Mouse (Mus musculus) stomach, embryonic 15.5 days (tissue): ENCODE measurements at regions not wholly inside any gene's neighbourhood (a gene's known extent, or its start where the extent isn't known, plus 50 kb on each side); places are given as distances from the start of the nearest gene placed in this dataset.

Experiments used
- ATAC-seq: fragments of 200-750 bp; cut with Nextera tagmentation; 2 replicates; pipeline ENCODE4 v1.8.0; 2017; ENCODE audit warnings: low read depth, moderate number of reproducible peaks, moderate TSS enrichment; ENCODE audit not compliant: insufficient read depth, low FRiP score
- H3K27ac ChIP-seq: fragments of 300-500 bp; sonication (generic); 2 replicates; pipeline ENCODE4 v1.5.1; 2015; ENCODE audit warnings: mild to moderate bottlenecking, inconsistent platforms
- H3K27me3 ChIP-seq: fragments of 300-500 bp; sonication (generic); replicated peaks from 2 replicates; pipeline ENCODE4 v1.6.1; 2015; ENCODE audit warnings: inconsistent platforms
- H3K36me3 ChIP-seq: fragments of 300-500 bp; sonication (generic); 2 replicates; pipeline ENCODE4 v1.6.1; 2015; ENCODE audit warnings: inconsistent platforms
- H3K4me1 ChIP-seq: fragments of 300-500 bp; sonication (generic); 2 replicates; pipeline ENCODE4 v1.6.1; 2015; ENCODE audit warnings: inconsistent platforms
- H3K4me2 ChIP-seq: fragments of 300-500 bp; sonication (generic); 2 replicates; pipeline ENCODE4 v1.6.1; 2015; ENCODE audit warnings: mild to moderate bottlenecking, inconsistent platforms
- H3K4me3 ChIP-seq: fragments of 300-500 bp; sonication (generic); replicated peaks from 2 replicates; pipeline ENCODE4 v1.5.1; 2015; ENCODE audit warnings: inconsistent platforms
- H3K9ac ChIP-seq: fragments of 300-500 bp; sonication (generic); 2 replicates; pipeline ENCODE4 v1.6.1; 2015; ENCODE audit warnings: inconsistent platforms
- H3K9me3 ChIP-seq: fragments of 300-500 bp; sonication (generic); 2 replicates; pipeline ENCODE4 v1.6.1; 2016; ENCODE audit warnings: inconsistent platforms
- WGBS: fragments of 180-500 bp; shearing (Covaris S2); methylation state at CpG from one replicate; pipeline ENCODE4 v1.1.7; 2015; 5-methylcytosine and 5-hydroxymethylcytosine counted together

DNA sequence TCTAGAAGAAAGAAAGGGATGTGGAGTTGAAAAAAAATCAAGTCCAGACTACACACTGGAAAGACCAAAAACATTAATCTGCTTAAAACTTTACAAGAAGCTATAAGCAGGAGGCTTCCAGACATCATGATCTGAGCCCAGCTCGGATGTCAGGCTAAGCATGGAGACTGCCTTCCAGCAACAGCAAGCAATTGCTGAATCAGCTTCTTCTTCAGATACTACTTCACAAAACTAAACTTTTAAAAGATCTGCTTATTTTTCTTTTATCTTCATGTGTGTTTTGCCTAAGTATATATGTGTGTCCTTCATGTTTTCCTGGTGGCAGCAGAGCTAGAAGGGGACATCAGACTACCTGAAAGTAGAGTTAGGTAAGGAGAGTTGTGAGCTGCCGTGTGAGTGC lies 266.6 kb upstream of the 4930412O13Rik start:
- no peak for ATAC-seq
- H3K27ac ChIP-seq: no peak overlapping the region
- no peaks in the 10 kb centered on the region for H3K36me3 ChIP-seq
- no peak overlapping the region for H3K4me3 ChIP-seq
- H3K9ac ChIP-seq: no peak overlapping the region
- H3K27me3 ChIP-seq: no peaks in the 10 kb centered on the region
- no peaks in the 10 kb centered on the region for H3K4me1 ChIP-seq
- no peak overlapping the region for H3K4me2 ChIP-seq
- no peaks in the 10 kb centered on the region for H3K9me3 ChIP-seq
- 74% methylated on average over 2 of the region's 2 CpGs for WGBS

DNA sequence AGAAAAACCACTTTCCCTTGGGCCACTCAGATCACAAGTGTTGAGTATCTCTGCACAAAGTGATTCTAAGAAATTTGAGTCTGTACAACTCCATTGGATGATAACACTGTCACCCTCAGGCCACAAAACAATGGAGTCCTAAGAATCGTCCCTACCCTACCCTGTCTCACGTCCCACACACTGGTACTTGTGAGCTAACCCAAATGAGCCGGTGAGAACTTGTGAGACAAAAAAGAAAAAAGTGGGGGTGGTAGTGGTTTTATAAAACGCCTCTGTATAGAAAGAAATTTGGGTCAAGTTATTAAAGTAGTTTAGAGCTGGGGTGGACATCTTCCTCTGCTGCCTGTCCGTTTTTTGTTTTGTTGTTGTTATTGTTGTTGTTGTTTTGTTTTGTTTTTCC lies 264.8 kb upstream of the 4930412O13Rik start:
- H3K27ac ChIP-seq: no peak overlapping the region
- H3K9me3 ChIP-seq: no peaks in the 10 kb centered on the region
- H3K36me3 ChIP-seq: no peaks in the 10 kb centered on the region
- H3K9ac ChIP-seq: no peak overlapping the region
- 0 out of 2 replicates have a peak, but pooled peaks cover 4% of the 10 kb centered on the region for H3K4me1 ChIP-seq
- no peaks in the 10 kb centered on the region for H3K27me3 ChIP-seq
- H3K4me3 ChIP-seq: no peak overlapping the region
- 83% methylated on average over 5 of the region's 5 CpGs for WGBS
- ATAC-seq: no peak
- no peak overlapping the region for H3K4me2 ChIP-seq

DNA sequence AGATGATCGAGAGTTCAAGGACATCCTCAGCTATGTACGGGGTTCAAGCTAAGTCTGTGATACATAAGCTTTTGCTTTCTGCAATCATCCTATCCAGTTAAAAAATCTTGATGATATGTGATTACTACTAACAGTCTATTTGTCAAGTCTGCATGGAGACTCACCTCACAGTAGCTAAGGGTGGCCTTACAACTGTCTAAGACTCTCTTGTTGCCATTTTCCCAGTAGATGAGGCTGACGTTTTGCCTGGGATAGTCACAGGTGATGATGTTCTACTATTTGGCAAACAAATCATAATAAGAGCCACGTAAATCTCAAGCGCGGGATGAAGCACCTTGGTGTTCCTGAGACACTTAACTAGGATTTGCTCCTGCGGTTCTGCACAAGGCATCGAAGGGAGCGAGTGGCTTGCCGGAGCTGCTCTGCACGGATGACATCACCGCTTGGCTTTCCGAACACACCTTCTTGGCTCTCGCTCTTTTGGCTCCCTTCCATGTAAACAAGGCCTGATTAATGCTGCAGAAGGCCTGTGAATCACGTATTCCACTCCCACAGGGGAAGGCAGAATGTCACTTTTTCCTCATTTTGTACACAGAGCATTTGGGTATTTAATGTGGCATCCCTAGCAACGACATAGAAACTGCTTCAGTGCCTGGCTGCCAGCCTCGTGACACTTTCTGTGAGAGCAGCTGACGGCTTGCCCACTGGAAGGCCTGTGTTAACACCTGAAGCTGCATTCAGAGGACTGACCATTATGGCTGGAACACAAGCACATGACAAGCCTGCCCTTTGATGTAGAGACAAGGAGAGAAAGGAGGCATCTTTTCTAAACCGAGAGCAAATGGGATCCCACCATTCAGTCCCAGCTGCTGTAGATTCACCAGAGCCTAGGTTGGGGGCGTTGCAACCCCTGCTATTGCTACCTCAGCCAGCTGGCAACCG lies 260.5 kb upstream of the 4930412O13Rik start:
- H3K9me3 ChIP-seq: no peaks in the 10 kb centered on the region
- 0 out of 2 replicates have a peak, but pooled peaks cover 4% of the 10 kb centered on the region for H3K4me1 ChIP-seq
- ATAC-seq: peak; percentile 73
- H3K36me3 ChIP-seq: no peaks in the 10 kb centered on the region
- no peak overlapping the region for H3K4me2 ChIP-seq
- H3K27me3 ChIP-seq: no peaks in the 10 kb centered on the region
- WGBS: 45% methylated on average over 21 of the region's 21 CpGs
- no peak overlapping the region for H3K4me3 ChIP-seq
- no peak overlapping the region for H3K27ac ChIP-seq
- no peak overlapping the region for H3K9ac ChIP-seq

- Histone ChIP-seq H3K9ac (no peak overlapping the region), H3K4me3 (no peak overlapping the region), H3K27me3 (no peaks in the 10 kb centered on the region), H3K9me3 (no peaks in the 10 kb centered on the region), H3K4me1 (0 out of 2 replicates have a peak, but pooled peaks cover 4% of the 10 kb centered on the region), H3K27ac (no peak overlapping the region), H3K36me3 (no peaks in the 10 kb centered on the region), H3K4me2 (no peak overlapping the region)
- ATAC-seq: no peak
- WGBS: 81% methylated on average over 2 of the region's 2 CpGs
Observed at GRCm38 (mm10) chr2:9623702-9624101, 257.4 kb upstream of the 4930412O13Rik start.

GRCm38 (mm10) chr2:9628026-9628425 lies 253.0 kb upstream of the 4930412O13Rik start:
- H3K9ac ChIP-seq: no peak overlapping the region
- no peak overlapping the region for H3K27ac ChIP-seq
- 85% methylated on average over 3 of the region's 3 CpGs for WGBS
- no peak overlapping the region for H3K4me3 ChIP-seq
- no peak for ATAC-seq
- H3K4me1 ChIP-seq: 0 out of 2 replicates have a peak, but pooled peaks cover 2% of the 10 kb centered on the region
- no peaks in the 10 kb centered on the region for H3K27me3 ChIP-seq
- no peaks in the 10 kb centered on the region for H3K36me3 ChIP-seq
- H3K4me2 ChIP-seq: no peak overlapping the region
- H3K9me3 ChIP-seq: no peaks in the 10 kb centered on the region

- Histone ChIP-seq H3K9me3 (no peaks in the 10 kb centered on the region), H3K4me2 (no peak overlapping the region), H3K9ac (no peak overlapping the region), H3K4me3 (no peak overlapping the region), H3K36me3 (no peaks in the 10 kb centered on the region), H3K4me1 (0 out of 2 replicates have a peak, but pooled peaks cover 4% of the 10 kb centered on the region), H3K27me3 (no peaks in the 10 kb centered on the region), H3K27ac (no peak overlapping the region)
- ATAC-seq: no peak
- WGBS: 44% methylated on average over 15 of the region's 15 CpGs
Observed at GRCm38 (mm10) chr2:9632719-9633446, 248.2 kb upstream of the 4930412O13Rik start.

DNA sequence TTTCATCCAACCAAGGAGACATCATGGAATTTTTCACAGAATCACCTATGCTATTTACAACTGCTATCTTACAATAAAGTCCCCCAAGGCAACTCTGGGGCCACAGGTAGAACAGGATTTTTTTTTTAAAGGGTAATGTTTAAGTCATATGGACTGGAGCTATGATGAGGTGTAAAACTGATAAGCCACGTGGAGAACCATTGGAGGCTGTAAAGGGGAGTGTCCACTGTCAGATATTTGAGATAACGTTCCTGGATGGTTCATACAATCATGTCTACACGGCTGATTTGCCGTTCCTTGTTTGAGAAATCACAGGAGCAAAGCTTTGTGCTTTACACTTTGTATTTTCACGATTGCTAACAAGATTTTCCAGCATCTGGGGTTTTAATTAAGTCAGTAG lies 241.8 kb upstream of the 4930412O13Rik start:
- WGBS: 45% methylated on average over 5 of the region's 5 CpGs
- no peak overlapping the region for H3K27ac ChIP-seq
- no peak for ATAC-seq
- H3K4me1 ChIP-seq: peaks cover 2% of the 10 kb centered on the region; the same call in 1 of the 2 replicates
- no peak overlapping the region for H3K4me2 ChIP-seq
- H3K4me3 ChIP-seq: no peak overlapping the region
- no peak overlapping the region for H3K9ac ChIP-seq
- H3K9me3 ChIP-seq: no peaks in the 10 kb centered on the region
- no peaks in the 10 kb centered on the region for H3K36me3 ChIP-seq
- no peaks in the 10 kb centered on the region for H3K27me3 ChIP-seq

GRCm38 (mm10) chr2:9641629-9642028 lies 239.4 kb upstream of the 4930412O13Rik start:
- H3K4me3 ChIP-seq: no peak overlapping the region
- H3K4me1 ChIP-seq: peaks cover 2% of the 10 kb centered on the region; the same call in 1 of the 2 replicates
- no peaks in the 10 kb centered on the region for H3K9me3 ChIP-seq
- no peak overlapping the region for H3K9ac ChIP-seq
- H3K36me3 ChIP-seq: no peaks in the 10 kb centered on the region
- no peaks in the 10 kb centered on the region for H3K27me3 ChIP-seq
- no peak for ATAC-seq
- WGBS: 31% methylated on average over 7 of the region's 7 CpGs
- no peak overlapping the region for H3K4me2 ChIP-seq
- no peak overlapping the region for H3K27ac ChIP-seq

DNA sequence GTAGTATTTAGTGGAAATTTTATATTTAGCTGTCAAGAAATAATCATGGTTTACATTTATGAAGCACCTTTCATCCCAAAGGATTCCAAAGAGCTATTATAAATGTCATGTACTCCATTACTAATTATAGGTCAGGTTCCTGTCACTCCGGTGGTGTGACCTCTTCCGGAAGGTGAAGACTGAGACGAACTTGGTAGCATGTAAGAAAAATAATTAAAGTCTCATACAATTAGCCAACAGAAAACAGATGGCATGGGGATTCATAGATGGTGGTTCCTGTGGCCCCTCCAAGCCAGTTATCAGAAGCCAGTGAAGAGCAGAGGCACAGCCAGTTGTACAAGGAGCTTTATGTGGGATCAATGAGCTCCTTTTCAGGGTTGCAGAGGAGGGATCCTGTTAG lies 238.6 kb upstream of the 4930412O13Rik start:
- Histone ChIP-seq H3K4me1 (peaks cover 2% of the 10 kb centered on the region; the same call in 1 of the 2 replicates), H3K4me3 (no peak overlapping the region), H3K36me3 (no peaks in the 10 kb centered on the region), H3K27ac (no peak overlapping the region), H3K27me3 (no peaks in the 10 kb centered on the region), H3K9me3 (no peaks in the 10 kb centered on the region), H3K4me2 (no peak overlapping the region), H3K9ac (no peak overlapping the region)
- no peak for ATAC-seq
- WGBS: 54% methylated on average over 3 of the region's 3 CpGs

DNA sequence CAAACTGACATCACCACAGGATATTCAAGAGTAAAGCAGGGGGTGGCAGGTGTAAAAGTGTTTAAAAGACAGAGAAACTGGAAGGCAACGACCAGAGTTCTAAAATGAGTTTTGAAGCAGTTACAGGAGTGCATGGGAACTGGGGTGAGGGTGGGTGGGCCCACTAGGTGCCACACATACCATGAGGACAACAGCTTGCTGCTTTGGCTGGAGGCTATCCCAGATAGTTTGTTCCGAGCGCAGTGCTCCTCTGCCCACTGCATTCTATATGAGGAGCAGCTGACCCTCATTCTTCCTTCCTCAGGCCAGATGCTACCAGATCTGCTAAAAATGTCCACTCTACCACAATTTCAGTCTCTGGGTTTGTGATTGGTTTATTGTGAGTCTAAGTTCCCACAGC lies 234.6 kb upstream of the 4930412O13Rik start:
- H3K4me2 ChIP-seq: no peak overlapping the region
- H3K9me3 ChIP-seq: no peaks in the 10 kb centered on the region
- no peak overlapping the region for H3K4me3 ChIP-seq
- H3K4me1 ChIP-seq: peaks cover 2% of the 10 kb centered on the region; the same call in 1 of the 2 replicates
- ATAC-seq: no peak
- 78% methylated on average over 3 of the region's 3 CpGs for WGBS
- no peaks in the 10 kb centered on the region for H3K27me3 ChIP-seq
- H3K36me3 ChIP-seq: no peaks in the 10 kb centered on the region
- no peak overlapping the region for H3K27ac ChIP-seq
- H3K9ac ChIP-seq: no peak overlapping the region

GRCm38 (mm10) chr2:9646963-9647362 lies 234.1 kb upstream of the 4930412O13Rik start:
- no peaks in the 10 kb centered on the region for H3K27me3 ChIP-seq
- no peak overlapping the region for H3K4me2 ChIP-seq
- no peak for ATAC-seq
- no peaks in the 10 kb centered on the region for H3K9me3 ChIP-seq
- no peak overlapping the region for H3K27ac ChIP-seq
- no peak overlapping the region for H3K9ac ChIP-seq
- WGBS: 30% methylated on average over 4 of the region's 4 CpGs
- no peak overlapping the region for H3K4me3 ChIP-seq
- no peaks in the 10 kb centered on the region for H3K36me3 ChIP-seq
- no peaks in the 10 kb centered on the region for H3K4me1 ChIP-seq

- H3K4me3 ChIP-seq: no peak overlapping the region
- H3K4me1 ChIP-seq: no peaks in the 10 kb centered on the region
- no peak overlapping the region for H3K4me2 ChIP-seq
- no peaks in the 10 kb centered on the region for H3K9me3 ChIP-seq
- no peaks in the 10 kb centered on the region for H3K27me3 ChIP-seq
- no peak overlapping the region for H3K9ac ChIP-seq
- H3K27ac ChIP-seq: no peak overlapping the region
- ATAC-seq: no peak
- 91% methylated on average over 1 of the region's 1 CpGs for WGBS
- no peaks in the 10 kb centered on the region for H3K36me3 ChIP-seq
Observed at GRCm38 (mm10) chr2:9650082-9650481, 231.0 kb upstream of the 4930412O13Rik start.
